Mouse (Mus musculus): ENCODE data around the gene Cadps.

Cadps gene

GRCm38 (mm10) chr14:12730979-12731378 lies 91.9 kb downstream of the Cadps start:
- DNase-seq (ENCODE audit: low read depth, low spot score) = no peak

GRCm38 (mm10) chr14:12722452-12723194 lies 100.3 kb downstream of the Cadps start:
- no peak for DNase-seq (ENCODE audit: low read depth, low spot score)

GRCm38 (mm10) chr14:12718766-12719165 lies 104.1 kb downstream of the Cadps start:
- no peak for DNase-seq (ENCODE audit: low read depth, low spot score)

- DNase-seq (ENCODE audit: low read depth, low spot score) = no peak
Observed at GRCm38 (mm10) chr14:12715906-12716659, 106.8 kb downstream of the Cadps start.

- DNase-seq (ENCODE audit: low read depth, low spot score) = no peak
Observed at GRCm38 (mm10) chr14:12707395-12707794, 115.5 kb downstream of the Cadps start.

GRCm38 (mm10) chr14:12704461-12704860 lies 118.4 kb downstream of the Cadps start:
- DNase-seq (ENCODE audit: low read depth, low spot score) = no peak

- no peak for DNase-seq (ENCODE audit: low read depth, low spot score)
Observed at GRCm38 (mm10) chr14:12690201-12690600, 132.7 kb downstream of the Cadps start.

GRCm38 (mm10) chr14:12685015-12685414 lies 137.9 kb downstream of the Cadps start:
- no peak for DNase-seq (ENCODE audit: low read depth, low spot score)

GRCm38 (mm10) chr14:12680819-12681638 lies 141.8 kb downstream of the Cadps start:
- no peak for DNase-seq (ENCODE audit: low read depth, low spot score)

- DNase-seq (ENCODE audit: low read depth, low spot score) = no peak
Observed at GRCm38 (mm10) chr14:12661430-12661829, 161.4 kb downstream of the Cadps start.

- no peak for DNase-seq (ENCODE audit: low read depth, low spot score)
Observed at GRCm38 (mm10) chr14:12657351-12657750, 165.5 kb downstream of the Cadps start.

- DNase-seq (ENCODE audit: low read depth, low spot score) = no peak
Observed at GRCm38 (mm10) chr14:12642868-12643512, 179.9 kb downstream of the Cadps start.

- DNase-seq (ENCODE audit: low read depth, low spot score) = no peak
Observed at GRCm38 (mm10) chr14:12638762-12639161, 184.1 kb downstream of the Cadps start.

- no peak for DNase-seq (ENCODE audit: low read depth, low spot score)
Observed at GRCm38 (mm10) chr14:12637121-12637754, 185.6 kb downstream of the Cadps start.

- DNase-seq (ENCODE audit: low read depth, low spot score) = no peak
Observed at GRCm38 (mm10) chr14:12624256-12625130, 198.4 kb downstream of the Cadps start.

GRCm38 (mm10) chr14:12607025-12607424 lies 215.9 kb downstream of the Cadps start:
- no peak for DNase-seq (ENCODE audit: low read depth, low spot score)

- DNase-seq (ENCODE audit: low read depth, low spot score) = no peak
Observed at GRCm38 (mm10) chr14:12606202-12606601, 216.7 kb downstream of the Cadps start.

- DNase-seq (ENCODE audit: low read depth, low spot score) = no peak
Observed at GRCm38 (mm10) chr14:12602080-12602479, 220.8 kb downstream of the Cadps start.

- no peak for DNase-seq (ENCODE audit: low read depth, low spot score)
Observed at GRCm38 (mm10) chr14:12595326-12595725, 227.6 kb downstream of the Cadps start.

- DNase-seq (ENCODE audit: low read depth, low spot score) = no peak
Observed at GRCm38 (mm10) chr14:12592472-12593075, 230.3 kb downstream of the Cadps start.

Data from CD4-positive, CD25-positive, alpha-beta regulatory T cell, adult 2 months (primary cell).